Mouse (Mus musculus) embryo, embryonic 11 days (tissue): Measurements from ENCODE around the gene Celsr1.
A peak's percentile ranks its signal among the peaks of the same experiment; 100 is the strongest.

Experiments
- DNase-seq: peaks from one replicate; pipeline ENCODE4 v3.0.0-alpha.2; 2015

Gene Celsr1

DNA sequence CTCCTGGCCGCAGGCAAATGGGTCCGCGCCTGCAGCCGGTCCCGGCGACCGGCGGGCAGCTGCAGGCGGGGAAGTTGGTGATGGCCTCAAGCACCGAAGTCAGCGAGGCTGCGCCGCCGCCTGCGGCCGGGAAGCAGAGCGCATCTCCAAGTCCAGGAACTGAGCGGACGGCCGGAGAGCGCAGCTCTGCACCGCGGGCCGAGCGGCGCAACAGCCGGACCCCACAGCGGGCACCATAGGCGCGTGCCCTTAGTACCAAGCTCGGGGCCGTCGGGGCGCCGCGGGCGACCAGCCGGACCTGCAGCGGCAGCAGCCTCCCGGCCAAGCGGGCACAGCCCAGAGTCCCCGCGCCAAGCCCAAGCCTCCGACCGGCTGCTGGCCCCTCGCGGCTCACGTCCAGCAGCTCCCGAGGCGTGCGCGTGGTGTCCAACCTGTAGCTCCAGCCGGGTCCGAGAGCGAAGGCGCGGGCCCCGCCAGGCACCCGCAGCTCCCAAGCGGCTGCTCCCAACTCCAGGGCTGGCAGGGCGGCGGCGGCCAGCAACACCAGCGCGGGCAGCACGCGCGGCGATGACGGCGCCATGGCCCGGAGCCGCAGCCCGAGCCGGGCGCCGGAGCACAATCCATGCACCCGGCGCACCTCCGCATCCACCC is at the start of gene Celsr1:
TSS of gene Celsr1 (minus strand) at position 587 of the 651 bp plus-strand sequence.
- DNase-seq: peak; percentile 72

DNA sequence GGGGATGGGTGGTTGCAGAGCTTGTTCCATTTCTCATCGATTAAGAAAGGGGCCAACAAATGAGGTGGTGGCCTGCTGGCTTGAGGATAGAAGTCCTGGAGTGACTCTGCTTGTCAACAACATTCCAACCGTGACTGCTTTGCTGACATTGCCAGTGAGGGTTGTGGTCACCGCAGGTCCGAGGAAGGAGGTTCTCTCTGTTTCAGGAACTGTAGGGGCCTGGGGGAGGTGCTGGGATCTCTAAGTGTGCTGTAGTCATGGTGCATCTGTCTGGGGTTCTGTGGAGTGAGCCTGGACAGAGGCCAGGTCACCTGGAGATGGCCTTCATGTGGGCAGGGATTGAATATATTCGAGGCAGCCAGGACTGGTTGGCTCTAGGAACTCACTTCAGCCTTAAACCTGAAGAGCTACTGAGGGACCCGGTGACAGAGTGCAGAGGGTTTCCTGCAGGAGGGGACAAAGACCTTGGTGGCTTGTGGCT is 49.7 kb upstream of the Celsr1 start:
- DNase-seq: no peak

GRCm38 (mm10) chr15:86082551-86082961 is 49.0 kb upstream of the Celsr1 start:
- no peak for DNase-seq

- peak; percentile 39 for DNase-seq
Measured at GRCm38 (mm10) chr15:86081654-86082053, 48.1 kb upstream of the Celsr1 start.

GRCm38 (mm10) chr15:86080408-86080807 is 46.8 kb upstream of the Celsr1 start:
- DNase-seq: no peak

DNA sequence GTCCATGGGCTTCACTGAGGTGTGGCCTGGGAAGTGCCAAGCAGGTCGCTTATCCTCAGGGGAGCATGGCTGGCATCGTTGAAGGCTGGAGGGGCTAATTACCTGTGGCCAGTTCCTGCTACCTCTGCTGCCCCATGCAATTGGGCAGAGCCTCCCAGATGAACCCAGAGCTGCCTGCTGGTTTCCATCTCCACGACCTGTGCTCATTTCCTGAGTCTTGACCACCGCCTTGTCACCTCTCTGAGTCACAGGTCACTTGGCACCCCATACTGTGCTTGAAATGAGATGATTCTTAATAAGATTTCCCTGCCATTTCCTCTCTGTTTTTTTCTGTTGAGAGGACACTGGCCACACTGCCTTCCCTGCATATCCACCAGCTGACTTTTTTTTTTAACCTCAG is 46.3 kb upstream of the Celsr1 start:
- no peak for DNase-seq

GRCm38 (mm10) chr15:86079467-86079866 is 45.9 kb upstream of the Celsr1 start:
- DNase-seq: no peak

GRCm38 (mm10) chr15:86078481-86079216 is 45.1 kb upstream of the Celsr1 start:
- no peak for DNase-seq

- no peak for DNase-seq
Measured at GRCm38 (mm10) chr15:86077934-86078333, 44.4 kb upstream of the Celsr1 start.

DNA sequence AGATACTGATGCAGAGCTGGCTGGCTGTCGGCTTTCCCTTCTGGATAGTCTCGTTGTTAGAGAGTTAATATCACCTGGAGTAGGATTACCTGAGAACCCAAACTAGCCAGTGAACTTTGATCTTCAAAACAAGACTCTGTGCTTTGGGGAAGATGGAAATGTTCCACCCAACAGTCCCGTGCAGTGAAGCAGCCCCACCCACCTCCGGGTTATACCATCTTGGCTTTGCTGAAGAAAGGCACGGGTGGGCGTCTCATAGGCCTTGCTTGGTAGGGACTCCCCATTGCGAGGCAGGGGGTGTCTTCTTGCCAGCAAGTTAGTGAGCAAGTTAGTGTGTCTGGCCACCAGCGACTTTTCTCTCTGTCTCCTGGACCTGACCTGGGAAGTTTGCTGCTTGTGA is 42.8 kb upstream of the Celsr1 start:
- DNase-seq: no peak

- no peak for DNase-seq
Measured at GRCm38 (mm10) chr15:86076048-86076315, 42.4 kb upstream of the Celsr1 start.

DNA sequence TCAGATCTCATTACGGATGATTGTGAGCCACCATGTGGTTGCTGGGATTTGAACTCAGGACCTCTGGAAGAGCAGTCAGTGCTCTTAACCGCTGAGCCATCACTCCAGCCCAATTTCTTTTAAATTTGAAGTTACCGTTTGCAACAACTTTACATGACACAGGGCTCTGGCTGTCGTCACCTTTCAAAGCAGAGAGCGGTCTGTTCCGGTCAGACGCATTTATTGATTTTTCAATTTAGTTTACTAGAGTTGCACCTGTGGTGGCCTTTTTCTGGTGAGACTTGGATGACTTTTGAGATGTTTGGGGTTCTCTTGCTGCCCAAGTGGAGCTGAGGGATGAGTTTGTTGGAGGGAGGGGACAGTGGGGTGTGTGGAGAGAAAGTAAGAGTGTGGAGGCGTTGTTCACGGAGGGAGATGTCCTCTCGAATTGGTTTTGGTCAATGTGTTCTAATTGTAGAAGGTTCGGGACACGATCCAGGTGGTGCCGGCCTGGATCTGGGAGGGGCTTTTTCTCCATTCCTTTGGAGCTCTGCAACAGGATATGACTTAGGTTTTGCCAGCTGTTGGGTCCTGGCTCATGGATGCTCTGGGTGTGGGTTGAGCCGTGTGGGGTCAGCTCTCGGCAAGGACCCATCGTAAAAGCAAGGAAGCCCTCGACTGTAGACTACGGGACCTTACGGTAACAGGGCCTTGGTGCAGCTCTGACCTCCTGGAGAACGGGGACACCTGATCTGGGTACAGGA is 41.9 kb upstream of the Celsr1 start:
- no peak for DNase-seq

DNA sequence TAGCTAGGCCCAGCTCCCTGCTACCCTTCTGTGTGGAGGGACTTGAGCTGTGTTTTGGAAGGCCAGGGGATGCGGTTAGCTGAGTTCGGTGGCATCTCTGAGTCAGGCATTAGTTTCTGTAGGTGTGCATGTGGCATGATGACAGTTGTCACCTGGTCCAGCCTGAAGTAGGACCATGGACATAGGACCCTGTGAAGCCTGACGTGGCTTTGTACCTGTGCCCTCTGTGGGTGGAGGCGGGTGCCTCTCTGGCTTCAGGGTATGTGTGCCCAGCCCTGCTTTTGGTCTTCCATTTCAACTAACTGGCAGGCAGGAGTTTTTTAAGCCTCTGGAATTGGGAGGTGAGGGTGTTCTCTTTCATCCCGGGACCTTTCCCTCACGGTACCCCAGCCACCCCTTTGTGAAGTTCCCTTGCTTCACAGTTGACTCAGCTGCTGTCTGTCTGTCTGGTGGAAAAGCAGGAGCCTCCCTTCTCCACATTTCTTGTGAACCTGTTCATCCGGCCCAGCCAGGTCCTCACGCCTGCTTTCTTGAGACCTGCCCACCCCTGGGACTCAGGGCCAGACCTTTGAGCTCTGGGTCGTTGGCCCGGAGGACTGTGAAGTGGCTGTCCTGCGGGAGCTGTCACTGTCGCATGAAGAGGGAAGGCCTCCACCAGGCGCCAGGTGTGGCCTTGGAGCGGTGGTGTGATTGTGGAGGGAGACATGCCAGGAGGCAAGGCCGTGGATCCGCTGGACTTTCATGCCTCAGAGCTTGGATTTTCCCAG is 40.8 kb upstream of the Celsr1 start:
- no peak for DNase-seq

DNA sequence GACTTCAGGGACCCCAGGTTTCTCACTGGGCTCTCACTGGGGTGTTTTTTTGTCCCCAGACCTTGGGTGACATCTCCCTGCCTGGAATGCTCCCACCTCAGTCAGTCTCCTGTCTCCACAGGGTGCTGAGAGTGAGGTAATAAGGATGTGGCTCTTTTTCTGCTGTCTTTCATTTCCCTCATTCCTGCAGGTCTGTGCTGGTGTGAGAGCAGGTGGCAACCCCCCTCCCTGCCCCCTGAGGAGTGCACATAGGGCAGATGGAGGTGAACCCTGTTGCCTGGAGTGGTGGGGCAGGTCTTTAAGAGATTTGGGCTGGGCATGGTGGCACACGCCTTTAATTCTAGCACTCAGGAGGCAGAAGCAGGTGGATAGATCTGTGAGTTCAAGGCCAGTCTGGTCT is 37.6 kb upstream of the Celsr1 start:
- DNase-seq: no peak

GRCm38 (mm10) chr15:86070368-86070767 is 36.8 kb upstream of the Celsr1 start:
- DNase-seq: no peak

- no peak for DNase-seq
Measured at GRCm38 (mm10) chr15:86069011-86069791, 35.6 kb upstream of the Celsr1 start.

- no peak for DNase-seq
Measured at GRCm38 (mm10) chr15:86067941-86068495, 34.4 kb upstream of the Celsr1 start.

GRCm38 (mm10) chr15:86067581-86067910 is 34.0 kb upstream of the Celsr1 start:
- no peak for DNase-seq

GRCm38 (mm10) chr15:86066836-86067580 is 33.4 kb upstream of the Celsr1 start:
- no peak for DNase-seq

DNA sequence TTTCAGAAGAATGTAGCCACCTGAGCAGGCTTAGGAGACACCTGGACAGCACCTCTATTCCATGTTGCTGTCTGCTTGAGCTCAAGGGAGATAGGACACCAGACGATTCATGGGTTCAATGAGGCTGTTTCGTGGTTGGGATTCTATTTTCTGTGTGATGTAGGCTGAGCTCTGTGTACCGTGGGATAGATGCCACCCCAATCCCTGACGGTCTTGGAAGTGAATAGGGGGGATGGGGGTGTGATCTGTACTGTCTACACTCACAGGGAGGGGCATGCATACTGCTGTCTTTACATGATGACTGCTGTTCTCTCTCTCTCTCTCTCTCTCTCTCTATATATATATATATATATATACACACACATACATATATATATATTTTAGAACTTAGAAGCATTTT is 31.8 kb upstream of the Celsr1 start:
- DNase-seq: no peak

DNA sequence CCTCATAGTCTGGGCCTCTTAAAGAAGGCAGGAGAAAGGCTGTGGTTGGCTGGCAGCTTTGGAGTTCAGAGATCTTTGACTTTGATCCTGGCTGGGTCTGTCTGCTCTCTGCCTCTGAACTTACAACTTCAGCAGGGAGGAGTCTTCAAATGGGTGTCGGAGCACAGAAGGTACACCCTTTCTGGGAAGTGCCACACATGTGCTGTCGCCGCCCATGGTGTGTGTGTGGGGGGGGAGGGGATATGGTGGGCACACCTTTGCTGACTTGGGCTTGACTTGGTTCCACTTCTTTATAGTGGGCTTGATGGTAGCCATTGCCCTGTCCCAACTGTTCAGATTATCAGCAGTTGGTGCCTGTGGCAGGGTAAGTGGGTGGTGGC is 31.3 kb upstream of the Celsr1 start:
- no peak for DNase-seq
